Mouse (Mus musculus) cortical plate, adult 2 months (tissue): ENCODE results near the gene Rapgef2.

Experiments used
- CTCF ChIP-seq: fragments of 200-500 bp; IDR thresholded peaks from 2 replicates; pipeline ENCODE4 v1.5.1; 2011; ENCODE audit warnings: mild to moderate bottlenecking, control low read depth, low read length; ENCODE audit not compliant: insufficient read depth; ENCODE audit errors: extremely low read depth
- POLR2A ChIP-seq: fragments of 200-500 bp; IDR thresholded peaks from 2 replicates; pipeline ENCODE4 v1.6.1; 2011; ENCODE audit warnings: mild to moderate bottlenecking, low read length, control low read depth; ENCODE audit not compliant: insufficient read depth; ENCODE audit errors: extremely low read depth

DNA sequence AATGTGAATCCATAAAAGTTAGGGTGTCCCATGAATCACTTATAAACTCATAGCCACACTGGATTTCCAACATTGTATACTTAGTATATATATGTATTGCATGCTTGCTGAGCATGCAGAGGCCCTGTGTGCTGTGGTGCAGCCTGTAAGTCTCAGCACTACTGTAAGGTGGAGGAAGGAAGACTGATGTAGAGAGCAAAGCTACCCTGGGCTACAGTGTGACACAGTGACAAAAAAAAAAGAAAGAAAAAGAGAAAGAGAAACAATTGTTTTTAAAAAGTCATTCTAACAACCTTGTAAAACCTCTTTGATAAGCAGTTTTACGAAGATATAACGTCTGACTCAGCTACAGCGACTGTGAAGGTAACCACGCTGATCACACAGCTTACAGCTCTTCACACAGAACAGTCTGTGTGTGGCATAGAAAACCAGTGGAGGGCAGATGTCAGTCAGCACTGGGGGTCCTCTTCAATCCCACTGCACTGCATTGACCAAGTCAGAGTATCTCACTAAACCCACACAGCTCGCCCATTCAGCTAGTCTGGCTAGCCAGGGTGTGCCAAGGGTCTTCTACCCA, 37.6 kb downstream of the Rapgef2 start:
- no peak for TF ChIP-seq CTCF
- TF ChIP-seq POLR2A, result no peak
